Mouse (Mus musculus) heart, adult 9 months (tissue): ENCODE data around the gene Igsf3.
A peak's percentile ranks its signal among the peaks of the same experiment; 100 is the strongest.

ENCODE experiments used
- DNase-seq, 2 experiments: peaks; one replicate each; pipeline ENCODE4 v3.0.0; 2022; ENCODE audit warnings: low spot score in 2 of 2

The Igsf3 gene

DNA sequence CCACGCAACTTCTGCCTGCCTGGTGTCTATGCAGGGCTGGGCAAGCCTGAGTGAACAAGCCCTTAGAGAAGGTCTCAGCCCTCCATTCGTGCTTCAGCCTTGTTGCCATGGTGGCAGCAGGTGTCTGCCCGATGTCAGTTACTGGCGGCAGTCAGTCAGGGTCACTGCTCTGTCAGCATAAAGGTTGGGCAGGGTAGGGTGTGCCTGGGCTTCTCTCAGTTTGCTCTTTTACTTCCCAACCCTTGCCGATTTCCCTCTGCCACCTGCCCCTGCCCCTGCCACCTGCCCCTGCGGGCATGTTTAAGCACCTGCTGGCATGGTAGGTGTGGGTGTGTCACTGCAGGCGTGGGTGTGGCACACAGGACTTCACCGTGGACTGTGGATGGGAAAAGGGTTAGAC lies 67.6 kb downstream of the Igsf3 start:
- DNase-seq, result no peak

DNA sequence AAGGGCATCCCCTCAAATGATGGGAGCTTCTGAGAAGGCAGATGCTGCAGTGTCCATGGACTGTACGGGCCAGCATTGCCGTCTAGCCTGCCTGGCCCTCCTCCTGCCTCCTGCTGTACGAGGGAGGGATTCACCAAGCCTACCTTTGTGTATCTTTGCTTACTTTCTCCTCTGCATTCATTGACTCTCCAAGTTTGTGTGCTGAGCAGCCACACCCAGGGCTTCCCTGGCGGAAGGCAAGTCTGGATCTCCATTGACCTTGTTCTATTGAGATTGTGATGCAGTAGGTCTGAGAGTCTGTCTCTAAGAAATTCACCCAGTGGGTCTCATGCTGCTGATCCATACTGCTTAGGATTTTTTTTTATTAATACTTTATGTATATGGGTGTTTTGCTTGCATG lies 70.4 kb downstream of the Igsf3 start:
- DNase-seq, result no peak

DNA sequence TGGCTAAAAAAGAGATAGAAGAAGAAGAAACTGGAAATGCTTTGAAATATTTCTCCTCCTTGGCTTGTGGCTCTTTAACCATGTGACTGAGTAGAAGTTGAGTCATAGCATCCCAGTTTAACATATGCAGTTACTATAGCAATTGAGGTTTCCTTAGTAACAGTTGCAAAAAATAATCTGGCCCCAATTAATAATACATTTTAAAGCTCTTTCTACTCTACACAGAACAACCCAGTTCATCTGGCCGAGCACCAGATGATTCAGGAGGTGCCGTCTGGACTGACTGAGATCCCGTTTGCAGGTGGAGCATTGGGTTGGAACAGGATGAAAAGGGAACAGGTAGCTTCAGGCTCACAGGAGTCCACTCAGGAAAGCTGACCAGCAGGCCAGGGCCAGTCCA lies 71.9 kb downstream of the Igsf3 start:
- no peak for DNase-seq

DNA sequence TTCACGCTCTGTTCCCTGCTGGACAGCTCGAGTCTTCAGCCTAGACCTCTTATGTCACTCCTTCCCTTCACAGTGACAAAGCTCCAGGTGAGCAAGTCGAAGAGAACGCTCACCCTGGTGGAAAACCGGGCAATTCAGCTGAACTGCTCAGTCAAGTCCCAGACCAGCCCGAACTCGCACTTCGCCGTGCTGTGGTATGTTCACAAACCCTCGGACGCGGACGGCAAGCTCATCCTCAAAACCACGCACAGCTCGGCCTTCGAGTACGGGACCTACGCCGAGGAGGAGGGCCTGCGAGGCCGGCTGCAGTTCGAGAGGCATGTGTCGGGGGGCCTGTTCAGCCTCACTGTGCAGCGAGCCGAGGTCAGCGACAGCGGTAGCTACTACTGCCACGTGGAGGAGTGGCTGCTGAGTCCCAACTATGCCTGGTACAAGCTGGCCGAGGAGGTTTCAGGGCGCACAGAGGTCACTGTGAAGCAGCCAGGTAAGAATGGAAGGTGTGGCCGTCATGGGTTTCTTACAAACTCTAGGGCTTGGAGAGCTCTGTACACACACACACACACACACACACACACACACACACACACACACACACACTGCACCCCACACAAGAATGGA lies 74.0 kb downstream of the Igsf3 start:
- DNase-seq, result no peak

DNA sequence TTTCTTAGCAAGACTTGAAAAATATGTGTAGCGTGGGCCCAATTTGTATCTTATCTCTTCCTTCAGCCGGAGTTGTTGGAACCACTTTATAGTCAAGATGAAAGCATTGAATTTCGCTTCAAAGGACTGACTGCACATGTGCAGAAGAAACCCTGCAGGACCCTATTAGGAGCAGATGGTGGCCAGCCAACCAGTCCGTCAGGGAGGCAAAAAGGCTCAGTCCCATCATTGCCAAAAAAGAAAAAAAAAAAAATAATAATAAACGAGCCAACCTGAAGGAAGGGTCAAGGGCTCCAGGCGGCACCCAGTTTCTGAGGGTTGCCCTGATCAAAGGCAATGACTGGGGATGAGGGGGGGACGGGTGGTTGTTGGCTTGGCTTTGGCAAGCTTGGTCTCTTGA lies 83.7 kb downstream of the Igsf3 start:
- DNase-seq, result no peak

DNA sequence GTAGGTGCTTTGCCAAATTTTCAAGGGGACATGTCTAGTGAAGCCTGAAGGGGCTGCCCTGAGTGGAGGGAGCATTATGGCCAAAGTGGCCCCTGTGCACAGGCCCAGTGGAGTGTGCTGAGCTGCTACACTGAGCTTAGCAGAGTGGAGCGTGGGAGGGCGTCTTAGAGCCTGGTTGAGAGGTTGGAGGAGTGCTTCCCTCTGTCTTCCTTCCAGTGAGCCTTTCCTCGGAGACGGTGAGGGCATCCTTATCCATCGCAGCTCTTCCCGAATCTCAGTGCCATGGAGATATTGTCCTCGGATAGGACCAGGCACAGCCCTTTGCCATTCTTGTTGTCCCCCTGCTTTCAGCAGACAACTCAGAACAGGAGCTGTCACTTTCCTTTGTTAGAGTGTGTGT lies 84.2 kb downstream of the Igsf3 start:
- no peak for DNase-seq

DNA sequence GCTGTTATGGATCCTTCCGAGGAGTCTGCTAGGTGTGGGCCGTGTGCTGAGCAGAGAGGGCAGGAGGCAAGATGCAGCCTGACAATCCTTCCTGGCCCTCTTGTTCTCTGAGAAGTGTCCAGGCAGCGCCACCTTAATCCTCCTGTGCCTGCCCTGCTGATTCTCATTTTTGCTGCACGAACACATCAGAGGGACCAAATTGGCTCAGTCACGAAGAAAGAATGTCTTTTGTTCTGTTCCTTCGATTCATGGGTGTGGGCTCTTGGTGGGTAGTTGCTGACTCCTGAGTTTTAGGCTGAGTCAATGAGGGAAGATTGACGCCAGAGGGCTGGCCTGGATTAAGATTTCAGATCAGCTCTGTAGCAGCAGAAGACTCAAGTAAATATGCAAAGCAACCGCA lies 84.9 kb downstream of the Igsf3 start:
- DNase-seq, result peak in 1 of 2 experiments; percentile 14

DNA sequence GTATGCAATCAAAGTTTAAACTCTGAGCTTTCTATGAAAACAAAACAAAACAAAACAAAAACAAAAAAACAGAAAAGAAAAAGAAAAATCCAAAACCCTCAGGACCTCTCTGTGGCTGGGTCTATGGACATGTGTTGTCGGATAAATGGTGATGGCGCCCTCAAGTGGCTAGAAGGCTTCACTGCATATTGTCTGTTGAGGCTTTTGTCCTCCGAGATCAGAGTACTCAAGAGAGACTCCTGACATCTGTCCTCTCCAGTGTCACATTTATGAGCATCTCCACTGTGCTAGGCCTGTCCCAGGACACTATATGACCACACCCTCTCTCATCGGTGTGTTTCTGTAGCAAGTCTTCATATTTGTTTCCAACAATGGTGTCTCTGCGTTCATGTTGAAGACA lies 85.4 kb downstream of the Igsf3 start:
- DNase-seq, result peak; percentile 16 to 68

DNA sequence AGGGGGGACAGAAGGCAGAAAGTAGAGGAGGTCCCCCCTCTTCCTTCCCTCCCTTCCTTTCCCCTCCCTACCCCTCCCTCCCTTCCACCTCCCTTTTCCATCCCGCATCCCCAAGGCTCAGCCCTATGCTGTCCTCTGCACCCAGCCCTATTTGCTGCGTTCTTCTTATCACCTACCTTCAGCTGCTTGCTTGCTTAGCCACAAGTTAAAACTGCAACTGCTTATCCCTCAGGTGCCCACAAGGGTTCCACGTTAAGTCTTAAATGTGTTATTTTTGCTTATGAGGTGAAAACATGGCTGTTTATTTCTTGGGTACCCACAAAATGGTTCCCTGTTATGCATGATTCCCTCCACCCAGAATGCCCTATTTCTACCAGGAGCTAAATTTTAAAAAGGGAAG lies 86.6 kb downstream of the Igsf3 start:
- DNase-seq, result no peak

DNA sequence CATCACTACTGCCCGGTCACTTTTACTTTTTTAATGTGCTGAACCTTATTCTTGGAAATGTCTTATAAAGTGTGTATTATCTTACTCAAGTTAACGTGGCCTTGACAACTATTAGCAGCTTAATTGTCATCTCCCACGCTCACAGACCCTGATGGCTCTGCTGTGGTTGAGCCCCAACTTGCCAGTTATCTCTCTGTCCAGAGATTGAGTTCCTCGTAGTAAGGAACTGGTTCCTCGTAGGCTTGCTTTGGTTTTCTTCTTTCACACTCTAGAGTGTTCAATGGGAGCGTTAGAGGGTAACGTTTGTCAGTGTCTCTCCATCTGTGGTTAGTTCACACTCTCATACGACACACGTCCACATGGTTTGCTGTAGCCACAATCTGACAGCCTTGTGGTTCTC lies 92.8 kb downstream of the Igsf3 start:
- DNase-seq, result no peak

DNA sequence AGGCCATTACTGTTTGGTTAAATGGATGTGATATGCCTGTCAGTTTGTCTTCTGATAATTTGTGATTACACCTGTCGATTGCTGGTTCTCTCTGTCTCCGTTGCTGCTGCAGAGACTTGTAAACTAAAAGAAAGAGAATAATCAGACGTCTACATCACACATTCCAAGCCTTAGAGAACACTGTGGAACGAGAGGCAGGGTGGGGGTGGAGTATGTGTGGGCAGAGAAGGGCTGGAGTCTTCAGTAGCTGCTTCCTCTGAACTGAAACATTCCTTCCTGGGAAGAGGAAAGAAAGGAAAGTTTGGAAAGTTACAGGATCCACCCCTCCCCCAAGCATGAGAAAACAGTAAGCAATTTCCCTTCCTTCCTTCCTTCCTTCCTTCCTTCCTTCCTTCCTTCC lies 95.0 kb downstream of the Igsf3 start:
- DNase-seq, result no peak

DNA sequence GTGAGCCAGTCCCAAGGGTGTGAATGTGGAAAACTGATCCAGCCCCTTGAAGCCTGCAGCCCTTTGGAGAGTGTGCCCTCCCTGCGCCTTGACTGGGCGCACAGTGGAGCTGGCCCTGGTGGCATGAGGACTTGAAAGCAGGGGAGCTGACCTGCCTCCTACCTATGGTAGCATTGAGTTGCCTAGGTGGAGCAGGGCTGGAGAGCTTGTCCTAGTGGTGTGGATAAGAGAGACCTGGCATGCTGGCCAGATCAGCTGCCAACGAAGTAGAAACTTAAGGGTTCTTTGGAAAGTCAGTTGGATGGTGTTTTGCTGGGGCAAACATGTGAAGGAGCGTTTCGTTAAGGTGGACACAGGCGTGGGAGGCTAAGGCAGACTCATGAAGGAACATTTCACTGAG lies 105.1 kb downstream of the Igsf3 start:
- DNase-seq, result no peak

DNA sequence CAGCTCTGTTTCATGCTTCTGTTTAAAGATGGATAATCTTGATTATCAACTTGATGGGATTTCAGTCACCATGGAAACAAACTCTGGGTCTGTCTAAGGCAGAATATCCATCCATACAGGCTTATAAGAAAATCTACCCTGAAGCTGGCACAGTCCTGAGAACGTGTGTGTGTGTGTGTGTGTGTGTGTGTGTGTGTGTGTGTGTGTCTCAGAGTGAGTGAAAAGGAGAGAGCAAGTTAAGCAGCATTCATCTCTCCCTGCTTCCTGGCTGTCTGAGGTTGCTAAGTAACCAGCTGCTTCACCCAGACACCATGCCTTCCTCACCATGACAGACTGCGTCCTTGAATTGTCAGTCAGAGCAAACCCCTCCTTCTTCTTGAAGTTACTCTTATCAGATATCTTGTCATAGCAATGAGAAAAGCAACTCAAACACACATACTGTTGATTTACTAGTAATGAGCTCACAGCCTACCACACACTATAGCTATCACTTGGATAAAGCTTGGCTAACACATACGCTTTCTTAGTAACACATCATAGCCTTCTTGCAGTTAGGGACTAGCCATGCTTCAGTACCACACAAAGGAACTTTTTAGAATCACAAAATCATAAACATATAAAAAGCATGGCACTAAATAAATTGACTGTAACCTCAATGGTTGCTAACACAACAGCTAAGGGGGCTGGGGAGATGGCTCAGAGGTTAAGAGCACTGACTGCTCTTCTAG lies 106.5 kb downstream of the Igsf3 start:
- DNase-seq, result no peak

DNA sequence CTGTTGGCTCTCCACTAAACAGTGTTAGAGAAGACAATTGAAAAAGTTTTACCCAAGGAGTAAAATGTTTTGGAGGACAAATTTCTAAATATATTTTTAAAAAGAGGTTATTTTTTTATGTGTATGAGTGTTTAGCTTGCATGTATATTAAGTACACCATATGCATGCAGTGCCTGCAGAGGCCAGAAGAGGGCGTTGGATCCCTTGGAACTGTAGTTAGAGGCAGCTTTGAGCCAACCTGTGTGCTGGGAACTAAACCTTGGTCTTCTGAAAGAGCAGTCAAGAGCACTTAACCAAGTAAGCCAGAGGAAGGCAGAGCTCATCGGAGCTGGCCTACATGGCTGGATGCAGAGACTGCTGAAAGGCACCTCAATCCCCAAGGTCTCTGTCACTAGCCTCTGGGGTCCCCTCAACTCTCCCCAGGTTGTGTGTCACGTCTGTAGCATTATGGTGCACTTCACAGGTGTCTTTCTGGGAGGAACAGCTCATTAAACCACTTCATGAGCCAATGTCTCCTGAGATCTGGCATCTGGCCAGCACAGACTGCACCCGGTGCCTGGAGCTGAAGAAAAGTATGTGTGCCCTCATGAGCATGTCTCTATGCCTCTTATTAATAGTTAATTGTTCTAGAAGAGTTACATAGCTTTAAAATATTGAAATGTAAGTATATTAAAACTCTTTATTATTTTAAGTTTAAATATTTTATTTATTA lies 109.3 kb downstream of the Igsf3 start:
- DNase-seq, result no peak

DNA sequence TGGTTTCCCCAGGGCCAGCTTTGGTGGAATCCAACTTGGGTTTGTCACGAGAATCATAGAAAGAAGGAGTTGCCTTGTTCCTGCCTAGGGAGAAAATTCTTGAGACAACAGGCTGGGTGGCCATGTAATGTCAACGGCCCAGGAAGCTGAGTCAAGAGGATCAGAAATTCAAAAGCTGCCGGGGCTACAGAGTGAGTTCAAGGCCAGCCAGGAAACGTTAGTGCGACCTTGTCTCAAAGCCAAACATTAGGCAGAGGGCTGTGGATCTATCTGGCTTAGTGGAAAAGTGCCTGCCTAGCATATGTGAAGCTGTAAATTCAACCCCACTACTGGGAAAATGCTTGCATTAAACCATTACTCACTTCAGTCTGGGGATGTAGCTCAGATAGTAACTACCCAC lies 110.6 kb downstream of the Igsf3 start:
- no peak for DNase-seq

DNA sequence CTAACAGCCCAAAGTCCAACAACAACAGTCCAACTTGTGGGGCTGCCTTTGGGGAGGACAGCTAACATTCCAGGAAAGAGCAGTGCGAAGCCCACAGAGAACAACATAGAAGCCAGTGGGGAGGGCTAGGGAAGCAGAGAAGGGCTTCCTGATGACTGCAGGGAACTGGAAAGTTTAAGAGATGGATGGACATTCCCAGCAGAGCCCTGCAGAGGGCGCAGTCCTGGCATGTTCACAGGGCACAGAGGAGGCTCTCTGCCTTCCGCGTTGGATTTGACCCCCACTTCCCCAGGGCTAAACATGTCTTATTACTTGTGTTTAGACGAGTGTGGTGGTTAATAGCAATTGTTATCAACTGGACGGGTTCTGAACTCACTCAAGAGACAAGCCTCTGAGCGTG lies 111.3 kb downstream of the Igsf3 start:
- DNase-seq, result no peak

DNA sequence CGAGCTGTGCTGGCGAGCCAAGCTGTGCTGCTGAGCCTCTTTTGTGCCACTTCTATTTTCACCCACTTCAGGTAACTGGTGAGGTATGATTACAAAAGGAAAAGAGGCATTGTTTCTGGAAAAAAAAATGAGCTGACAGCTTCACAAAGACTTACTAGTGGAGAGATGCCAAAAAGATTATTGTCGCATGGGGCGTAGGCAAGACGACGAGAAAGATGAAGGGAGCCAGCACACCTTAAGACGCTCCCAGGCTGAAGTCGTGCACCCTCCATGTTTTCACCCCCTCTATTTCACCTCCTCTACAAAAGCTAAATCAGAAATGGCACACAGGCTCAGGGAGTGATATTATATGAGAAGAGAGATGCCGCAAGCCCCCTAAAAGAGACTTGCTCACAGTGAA lies 113.6 kb downstream of the Igsf3 start:
- no peak for DNase-seq

DNA sequence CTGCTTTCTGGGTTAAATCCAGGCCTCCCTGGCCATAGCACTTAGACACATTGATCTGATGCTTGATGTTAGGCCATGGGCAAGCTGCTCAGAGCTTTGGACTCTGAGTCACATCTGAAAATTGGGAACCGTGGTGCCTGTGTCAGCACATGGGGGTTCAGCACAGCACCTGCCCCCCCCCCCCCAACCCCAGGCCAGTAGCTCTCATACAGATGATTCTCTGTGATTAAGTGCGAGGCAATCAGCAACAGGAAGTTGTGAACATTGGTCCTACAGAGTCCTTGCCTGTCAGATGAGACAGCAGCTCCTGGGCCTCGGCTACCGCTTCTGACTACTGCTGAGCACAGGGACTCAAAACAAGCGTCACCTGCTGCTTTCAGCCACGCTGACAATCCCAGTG lies 116.0 kb downstream of the Igsf3 start:
- no peak for DNase-seq

DNA sequence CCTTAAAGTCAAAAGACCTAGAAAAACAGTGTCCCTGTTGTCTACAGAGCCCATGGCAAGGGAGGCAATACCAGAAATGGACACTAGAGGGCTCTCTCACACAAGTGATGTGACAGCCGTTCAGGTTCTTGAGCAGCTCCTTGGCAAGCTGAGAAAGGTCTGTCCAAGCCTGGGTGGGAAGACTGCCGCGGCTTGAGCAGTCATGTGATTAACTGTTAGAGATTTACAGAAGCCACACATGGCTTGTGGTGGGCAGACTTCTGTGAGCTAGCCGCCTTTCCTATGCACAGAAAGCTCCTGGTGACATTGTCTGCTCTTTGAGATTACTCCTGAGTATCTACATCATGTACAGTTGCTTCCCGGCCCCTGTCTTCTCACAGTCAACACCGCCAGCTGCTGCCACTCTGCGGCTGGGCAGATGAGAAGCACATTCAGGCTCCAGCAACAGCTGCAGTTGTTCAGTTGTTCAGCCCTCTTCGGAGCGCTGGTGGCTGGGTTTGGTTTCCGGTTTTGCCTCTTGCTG lies 117.1 kb downstream of the Igsf3 start:
- peak; percentile 63 to 83 for DNase-seq

DNA sequence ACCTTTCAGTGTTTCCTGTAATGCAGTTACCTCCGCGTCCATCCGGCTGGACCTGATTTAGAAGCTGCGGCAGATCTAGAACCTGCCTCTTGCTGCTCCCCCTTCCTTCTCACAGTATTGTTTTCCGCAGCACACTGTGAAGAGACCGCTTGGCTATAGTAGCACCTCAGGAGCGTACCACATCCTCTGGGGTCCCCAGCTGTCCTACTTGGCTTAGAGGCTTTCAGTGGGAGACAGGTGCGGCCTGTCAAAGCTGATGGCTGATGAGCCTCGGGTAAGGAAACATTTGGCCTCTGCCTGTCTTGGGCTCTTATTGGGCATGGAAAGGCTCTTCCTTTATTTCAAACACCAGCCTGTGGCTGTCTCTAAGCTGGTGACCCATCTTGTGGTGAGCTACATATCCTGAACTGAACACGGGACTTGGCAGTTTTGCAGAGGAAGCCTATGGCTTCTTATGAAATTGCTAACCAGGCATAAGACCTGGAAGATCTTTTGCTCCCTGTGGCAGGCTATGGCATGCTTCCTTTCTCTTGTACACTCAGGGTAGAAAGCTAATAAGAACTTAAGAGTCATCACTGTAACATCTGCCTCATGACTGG lies 120.6 kb downstream of the Igsf3 start:
- no peak for DNase-seq

DNA sequence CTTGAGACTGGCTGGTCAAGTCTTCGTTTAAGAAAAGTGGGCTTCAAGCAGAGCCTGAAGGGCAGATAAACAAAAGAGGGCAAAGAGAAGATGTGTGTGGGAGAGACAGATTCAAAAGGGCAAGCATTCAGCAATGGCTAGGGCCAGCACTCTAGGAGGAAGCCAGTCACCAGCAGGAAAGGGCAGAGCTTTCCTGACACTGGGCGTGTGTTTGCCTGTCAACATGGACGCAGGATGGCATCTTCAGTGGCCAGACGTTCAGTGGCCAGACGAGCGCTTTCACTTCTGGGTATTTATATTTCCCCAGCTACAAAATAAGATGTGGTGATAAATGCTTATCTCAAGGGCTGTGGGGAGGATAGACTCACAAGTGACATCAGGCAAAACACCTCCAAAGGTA lies 123.0 kb downstream of the Igsf3 start:
- DNase-seq, result no peak

DNA sequence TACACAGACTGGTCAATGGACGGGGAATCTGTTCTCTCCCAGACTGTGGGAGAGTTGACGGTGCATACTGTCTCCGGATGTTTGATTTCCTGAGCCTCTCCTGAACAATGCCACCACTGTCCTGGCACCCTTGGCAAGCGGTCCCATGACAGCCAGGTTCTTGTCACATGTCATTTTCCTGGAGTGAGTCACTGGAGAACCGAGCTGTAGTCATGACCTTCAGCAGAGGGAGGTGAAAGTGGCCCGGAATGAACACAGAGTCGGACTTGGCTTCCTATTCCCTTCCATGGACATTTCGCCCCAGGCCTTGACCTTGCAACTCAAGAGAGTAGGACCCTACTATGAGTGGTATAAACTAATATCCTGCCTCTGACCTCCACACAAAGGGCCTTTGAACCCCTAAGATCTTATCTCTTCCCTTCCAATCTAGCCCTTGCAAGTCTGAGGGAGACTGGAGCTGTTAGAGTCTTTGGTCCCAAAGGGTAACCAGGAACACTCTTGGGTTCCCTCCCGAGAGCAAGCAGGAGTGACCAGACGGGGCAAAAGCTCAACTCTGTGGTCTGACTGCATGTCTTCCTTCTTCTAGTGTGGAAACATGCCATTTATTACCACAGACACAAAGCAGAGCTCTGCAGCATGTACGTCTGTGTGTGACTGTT lies 123.6 kb downstream of the Igsf3 start:
- peak; percentile 49 to 63 for DNase-seq
